Mouse (Mus musculus) kidney, embryonic 16.5 days (tissue): ENCODE data around the gene Bak1. TPM values are rescaled to one million over a fixed set of nuclear protein-coding genes. Genes with fewer than 3 reads are reported as not detected.

Source experiments
- ATAC-seq: fragments of 200-750 bp; cut with Nextera tagmentation; 2 replicates; pipeline ENCODE4 v1.8.0; 2017; ENCODE audit warnings: moderate TSS enrichment; ENCODE audit not compliant: low FRiP score, low TSS enrichment
- H3K27ac ChIP-seq: fragments of 300-500 bp; sonication (generic); 2 replicates; pipeline ENCODE4 v1.5.1; 2014; ENCODE audit warnings: low read length
- H3K27me3 ChIP-seq: fragments of 300-500 bp; sonication (generic); 2 replicates; pipeline ENCODE4 v1.6.1; 2014; ENCODE audit warnings: low read length, control low read depth, mixed read lengths; ENCODE audit not compliant: insufficient read depth
- H3K36me3 ChIP-seq: fragments of 300-500 bp; sonication (generic); 2 replicates; pipeline ENCODE4 v1.6.1; 2014; ENCODE audit warnings: low read length, control low read depth, mixed read lengths; ENCODE audit not compliant: insufficient read depth
- H3K4me1 ChIP-seq: fragments of 300-500 bp; sonication (generic); 2 replicates; pipeline ENCODE4 v1.6.1; 2014; ENCODE audit warnings: low read length, control low read depth, mixed read lengths; ENCODE audit not compliant: insufficient read depth
- H3K4me2 ChIP-seq: fragments of 300-500 bp; sonication (generic); replicated peaks from 2 replicates; pipeline ENCODE4 v1.6.1; 2014; ENCODE audit warnings: low read depth, low read length
- H3K4me3 ChIP-seq: fragments of 300-500 bp; sonication (generic); 2 replicates; pipeline ENCODE4 v1.5.1; 2014; ENCODE audit warnings: mild to moderate bottlenecking, low read length
- H3K9ac ChIP-seq: fragments of 300-500 bp; sonication (generic); replicated peaks from 2 replicates; pipeline ENCODE4 v1.6.1; 2014; ENCODE audit warnings: low read length
- H3K9me3 ChIP-seq: fragments of 300-500 bp; sonication (generic); 2 replicates; pipeline ENCODE4 v1.6.1; 2016; ENCODE audit warnings: low read length, control low read depth
- WGBS: fragments of 180-500 bp; shearing (Covaris S2); extraction: QIAGEN DNeasy Blood & Tissue Kit; methylation state at CpG from one replicate; pipeline ENCODE4 v1.1.7; 2014; 5-methylcytosine and 5-hydroxymethylcytosine counted together
- polyA plus RNA-seq: library from polyadenylated mRNA; unstranded; fragments of >200 nt; fragmentation: Nextera tagmentation; extraction: Ambion mirVana; gene quantifications from 2 replicates; pipeline ENCODE4 v1.2.1, GENCODE M21; 2015

The Bak1 gene
- polyA plus RNA-seq, 1 experiment from 2014 or later, result 7.4 TPM

DNA sequence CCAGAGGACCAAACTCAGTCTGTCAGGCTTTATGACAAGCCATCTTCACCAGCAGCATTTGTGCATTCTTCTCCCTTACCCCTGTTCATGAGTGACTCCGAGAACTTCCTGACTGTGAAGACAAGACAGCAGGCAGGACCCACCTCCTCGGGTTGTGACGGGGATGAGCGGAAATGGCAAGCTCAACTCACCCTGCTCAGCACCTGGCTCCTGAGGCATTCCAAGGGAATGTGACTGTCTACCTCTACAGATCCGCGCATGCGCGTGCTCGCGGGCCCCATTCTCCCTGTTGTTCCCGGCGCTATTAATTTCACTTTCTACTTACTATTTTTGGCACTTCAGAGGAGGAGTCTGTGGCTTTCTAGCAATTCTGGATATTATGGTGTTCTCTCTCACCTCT lies 28.8 kb downstream of the Bak1 start:
- ATAC-seq, result no peak
- Histone ChIP-seq H3K4me2 (0 out of 2 replicates have a peak overlapping the region, but pooled peaks have one; percentile 2), H3K9ac (no peak overlapping the region), H3K27me3 (no peaks in the 10 kb centered on the region), H3K9me3 (peaks cover 5% of the 10 kb centered on the region; the same call in 1 of the 2 replicates), H3K27ac (no peak overlapping the region), H3K4me1 (0 out of 2 replicates have a peak, but pooled peaks cover 1% of the 10 kb centered on the region), H3K36me3 (no peaks in the 10 kb centered on the region), H3K4me3 (no peak overlapping the region)
- 62% methylated on average over 12 of the region's 12 CpGs for WGBS

DNA sequence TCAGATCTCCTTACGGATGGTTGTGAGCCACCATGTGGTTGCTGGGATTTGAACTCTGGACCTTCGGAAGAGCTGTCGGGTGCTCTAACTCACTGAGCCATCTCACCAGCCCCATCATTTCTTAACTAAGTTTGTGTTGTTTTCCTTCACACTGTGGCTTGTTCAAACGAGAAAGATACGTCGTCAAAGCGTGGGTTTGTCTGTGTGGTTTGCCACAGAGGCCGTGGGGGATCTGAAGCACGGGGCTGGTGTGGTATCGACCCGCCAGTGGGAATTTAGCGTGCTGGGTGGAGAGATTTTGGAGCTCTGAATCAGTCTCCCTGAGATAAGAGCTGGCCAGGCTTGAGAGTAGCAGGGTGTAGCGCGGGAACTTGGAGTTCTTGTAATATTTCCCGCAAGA lies 30.5 kb downstream of the Bak1 start:
- Histone ChIP-seq H3K4me1 (0 out of 2 replicates have a peak, but pooled peaks cover 4% of the 10 kb centered on the region), H3K27ac (no peak overlapping the region), H3K4me2 (no peak overlapping the region), H3K9me3 (no peaks in the 10 kb centered on the region), H3K27me3 (no peaks in the 10 kb centered on the region), H3K9ac (no peak overlapping the region), H3K36me3 (no peaks in the 10 kb centered on the region), H3K4me3 (no peak overlapping the region)
- ATAC-seq, result no peak
- WGBS, result 89% methylated on average over 15 of the region's 15 CpGs

DNA sequence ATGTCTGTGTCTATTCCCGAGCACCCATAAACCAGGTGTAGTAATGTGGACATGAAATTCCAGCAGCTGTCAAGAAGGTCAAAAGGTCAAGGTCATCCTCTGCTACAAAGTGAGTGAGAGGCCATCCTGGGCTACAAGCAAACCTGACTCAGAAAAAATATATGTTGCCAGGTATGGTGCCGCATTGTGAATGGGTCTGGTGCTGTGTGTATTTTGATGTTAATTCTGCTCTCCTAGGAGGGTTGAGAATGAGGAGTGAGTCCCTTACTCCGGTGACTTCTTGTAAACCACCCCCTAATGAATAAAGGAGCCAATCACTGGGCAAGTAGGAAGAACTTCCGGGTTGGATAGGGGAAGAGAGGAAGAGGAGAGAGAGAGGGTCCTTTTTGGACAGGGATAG lies 31.1 kb downstream of the Bak1 start:
- Histone ChIP-seq H3K4me1 (0 out of 2 replicates have a peak, but pooled peaks cover 4% of the 10 kb centered on the region), H3K27me3 (no peaks in the 10 kb centered on the region), H3K9ac (no peak overlapping the region), H3K9me3 (no peaks in the 10 kb centered on the region), H3K4me3 (no peak overlapping the region), H3K4me2 (no peak overlapping the region), H3K27ac (no peak overlapping the region), H3K36me3 (no peaks in the 10 kb centered on the region)
- ATAC-seq, result no peak
- WGBS, result 72% methylated on average over 4 of the region's 4 CpGs

DNA sequence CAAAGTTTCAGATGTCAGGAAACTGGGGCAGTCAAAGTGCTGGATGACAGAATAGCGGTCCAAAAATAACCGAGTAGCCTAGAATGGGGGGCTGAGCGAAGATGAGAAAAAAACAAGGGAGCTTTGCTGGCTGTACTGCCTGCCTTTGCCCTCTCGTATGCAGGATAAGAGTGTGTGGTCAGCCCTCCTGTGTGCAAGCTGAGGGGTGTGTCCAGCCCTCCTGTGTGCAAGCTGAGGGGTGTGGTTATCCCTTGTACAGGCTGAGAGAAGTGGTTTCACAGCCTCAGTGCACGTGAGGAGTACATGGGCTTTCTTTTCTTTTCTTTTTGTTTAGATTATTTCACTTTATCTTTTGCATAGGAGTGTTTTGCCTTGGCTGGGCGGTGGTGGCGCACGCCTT lies 33.2 kb downstream of the Bak1 start:
- H3K27ac ChIP-seq, result no peak overlapping the region
- H3K27me3 ChIP-seq, result no peaks in the 10 kb centered on the region
- no peak overlapping the region for H3K4me2 ChIP-seq
- 71% methylated on average over 8 of the region's 8 CpGs for WGBS
- H3K4me3 ChIP-seq, result no peak overlapping the region
- H3K36me3 ChIP-seq, result no peaks in the 10 kb centered on the region
- H3K9ac ChIP-seq, result no peak overlapping the region
- 0 out of 2 replicates have a peak, but pooled peaks cover 4% of the 10 kb centered on the region for H3K4me1 ChIP-seq
- ATAC-seq, result no peak
- no peaks in the 10 kb centered on the region for H3K9me3 ChIP-seq

DNA sequence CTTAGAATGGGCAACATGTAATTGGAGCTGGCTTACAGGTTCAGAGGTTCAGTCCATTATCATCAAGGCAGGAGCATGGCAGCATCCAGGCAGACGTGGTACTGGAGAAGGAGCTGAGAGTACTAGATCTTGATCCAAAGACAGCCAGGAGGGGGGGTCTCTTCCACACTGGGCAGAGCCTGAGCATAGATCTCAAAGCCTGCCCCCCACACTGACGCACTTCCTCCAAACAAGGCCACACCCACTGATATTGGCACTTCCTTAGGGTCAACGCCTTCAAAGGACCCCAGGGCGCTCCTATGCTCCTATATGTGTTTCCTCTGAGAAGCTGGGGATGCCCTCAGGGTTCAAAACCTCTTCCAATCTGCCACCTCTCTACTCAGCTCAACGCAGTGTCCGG lies 33.8 kb downstream of the Bak1 start:
- Histone ChIP-seq H3K36me3 (no peaks in the 10 kb centered on the region), H3K27ac (peak overlapping the region; percentile 18; the same call in 1 of the 2 replicates), H3K4me2 (no peak overlapping the region), H3K4me1 (0 out of 2 replicates have a peak, but pooled peaks cover 4% of the 10 kb centered on the region), H3K9me3 (no peaks in the 10 kb centered on the region), H3K9ac (no peak overlapping the region), H3K27me3 (no peaks in the 10 kb centered on the region), H3K4me3 (no peak overlapping the region)
- 75% methylated on average over 6 of the region's 6 CpGs for WGBS
- ATAC-seq, result no peak

DNA sequence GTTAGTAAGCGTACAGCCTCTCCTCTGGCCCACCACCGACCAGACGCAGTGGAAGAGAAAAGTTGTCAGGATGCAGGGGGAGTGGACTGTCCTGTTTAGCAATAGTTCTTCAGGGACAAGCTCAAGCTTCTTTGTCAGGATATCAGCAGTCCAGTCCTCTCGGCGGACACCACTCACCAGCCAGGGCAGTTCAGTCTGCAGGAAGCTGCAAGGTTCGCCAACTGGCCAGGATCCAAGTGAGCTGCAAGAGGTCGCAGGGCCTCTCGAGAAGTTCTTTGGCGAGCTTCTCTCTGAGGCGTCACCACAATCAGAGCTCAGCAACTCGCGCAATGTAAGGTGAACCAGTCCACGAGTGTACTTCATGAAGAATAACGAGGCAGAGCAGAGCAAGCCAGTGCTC lies 34.4 kb downstream of the Bak1 start:
- Histone ChIP-seq H3K4me3 (no peak overlapping the region), H3K36me3 (no peaks in the 10 kb centered on the region), H3K4me2 (no peak overlapping the region), H3K9me3 (no peaks in the 10 kb centered on the region), H3K27me3 (no peaks in the 10 kb centered on the region), H3K27ac (0 out of 2 replicates have a peak overlapping the region, but pooled peaks have one; percentile 13), H3K9ac (no peak overlapping the region), H3K4me1 (0 out of 2 replicates have a peak, but pooled peaks cover 4% of the 10 kb centered on the region)
- 0 out of 2 replicates have a peak, but pooled peaks have one; percentile 12 for ATAC-seq
- 51% methylated on average over 14 of the region's 14 CpGs for whole genome bisulfite sequencing

DNA sequence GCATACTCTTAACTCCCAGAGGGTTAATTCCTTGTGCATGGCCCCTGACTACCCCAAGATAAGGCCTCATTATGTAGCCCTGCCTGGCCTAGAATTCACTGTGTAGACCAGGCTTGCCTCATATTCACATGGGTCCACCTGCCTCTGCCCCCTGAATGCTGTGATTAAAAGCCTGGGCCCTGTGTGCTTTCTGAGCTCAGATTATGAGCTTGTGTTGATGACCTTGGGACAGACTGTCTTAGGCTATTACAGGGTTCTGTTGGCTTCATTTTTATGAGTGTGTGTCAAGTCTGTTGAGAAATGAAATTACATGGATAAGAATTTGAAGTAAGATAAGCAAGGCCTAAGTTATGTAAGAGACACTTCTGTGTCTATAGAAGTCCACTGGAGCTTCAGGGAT lies 38.3 kb downstream of the Bak1 start:
- 0 out of 2 replicates have a peak, but pooled peaks cover 4% of the 10 kb centered on the region for H3K4me1 ChIP-seq
- no peak overlapping the region for H3K4me3 ChIP-seq
- H3K27ac ChIP-seq, result no peak overlapping the region
- H3K4me2 ChIP-seq, result no peak overlapping the region
- no peak overlapping the region for H3K9ac ChIP-seq
- H3K9me3 ChIP-seq, result no peaks in the 10 kb centered on the region
- no peak for ATAC-seq
- H3K36me3 ChIP-seq, result no peaks in the 10 kb centered on the region
- no peaks in the 10 kb centered on the region for H3K27me3 ChIP-seq

DNA sequence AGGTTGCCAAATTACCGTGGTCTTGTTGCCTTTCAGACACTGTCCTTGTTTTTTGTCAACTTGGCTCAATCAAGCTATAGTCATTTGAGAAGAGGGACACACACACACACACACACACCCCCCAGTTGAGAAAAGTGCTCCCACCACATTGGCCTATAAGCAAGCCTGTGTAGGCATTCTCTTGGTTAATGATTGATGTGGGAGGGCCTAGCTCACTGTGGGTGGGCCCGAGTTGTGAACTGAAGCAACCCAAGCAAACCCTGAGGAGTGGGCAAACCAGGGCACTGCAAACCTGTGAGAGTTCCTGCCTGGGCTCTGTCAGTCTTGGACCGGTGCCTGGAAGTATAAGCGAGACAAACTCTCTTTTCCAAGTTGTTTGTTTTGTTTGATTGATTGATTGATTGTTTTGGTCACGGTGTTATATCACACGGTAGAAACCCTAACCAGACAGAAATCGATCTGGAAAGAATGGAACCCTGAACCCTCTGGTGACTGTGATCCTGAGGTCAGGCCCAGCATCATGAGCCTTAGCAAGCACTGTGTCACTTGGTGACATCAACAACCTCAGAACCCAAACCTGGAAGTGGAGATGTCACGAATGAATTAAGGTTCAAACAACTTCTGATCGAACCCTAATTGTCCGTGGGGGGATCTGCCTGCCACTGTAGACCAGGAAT lies 43.2 kb downstream of the Bak1 start:
- Histone ChIP-seq H3K4me3 (no peak overlapping the region), H3K4me1 (no peaks in the 10 kb centered on the region), H3K4me2 (no peak overlapping the region), H3K27ac (no peak overlapping the region), H3K9ac (no peak overlapping the region), H3K27me3 (no peaks in the 10 kb centered on the region), H3K9me3 (no peaks in the 10 kb centered on the region), H3K36me3 (peaks cover 4% of the 10 kb centered on the region; the same call in 1 of the 2 replicates)
- no peak for ATAC-seq
- WGBS, result 57% methylated on average over 10 of the region's 10 CpGs

DNA sequence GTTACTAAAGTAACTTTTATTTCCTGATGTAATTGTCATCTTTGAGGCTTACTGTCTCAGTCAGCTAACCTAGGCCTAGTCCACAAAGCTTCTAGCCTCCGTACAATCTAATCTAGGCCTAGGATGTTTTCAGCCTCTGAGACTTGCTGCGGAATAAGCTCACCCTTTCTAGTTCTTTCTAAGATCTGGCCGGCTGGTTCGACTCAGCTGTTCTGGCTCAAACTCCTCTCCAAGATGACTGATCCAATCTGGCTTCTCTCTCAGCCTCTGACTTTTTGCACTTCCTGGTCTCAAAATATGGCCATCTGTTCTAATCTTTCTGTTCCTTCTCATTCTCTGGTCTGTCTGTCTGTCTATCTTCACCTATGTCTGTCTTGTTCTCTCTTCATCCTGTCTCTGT lies 45.4 kb downstream of the Bak1 start:
- WGBS, result 85% methylated on average over 4 of the region's 4 CpGs
- no peaks in the 10 kb centered on the region for H3K4me1 ChIP-seq
- no peaks in the 10 kb centered on the region for H3K9me3 ChIP-seq
- peaks cover 12% of the 10 kb centered on the region for H3K36me3 ChIP-seq
- no peaks in the 10 kb centered on the region for H3K27me3 ChIP-seq
- H3K27ac ChIP-seq, result no peak overlapping the region
- H3K9ac ChIP-seq, result no peak overlapping the region
- no peak overlapping the region for H3K4me2 ChIP-seq
- ATAC-seq, result no peak
- H3K4me3 ChIP-seq, result no peak overlapping the region

DNA sequence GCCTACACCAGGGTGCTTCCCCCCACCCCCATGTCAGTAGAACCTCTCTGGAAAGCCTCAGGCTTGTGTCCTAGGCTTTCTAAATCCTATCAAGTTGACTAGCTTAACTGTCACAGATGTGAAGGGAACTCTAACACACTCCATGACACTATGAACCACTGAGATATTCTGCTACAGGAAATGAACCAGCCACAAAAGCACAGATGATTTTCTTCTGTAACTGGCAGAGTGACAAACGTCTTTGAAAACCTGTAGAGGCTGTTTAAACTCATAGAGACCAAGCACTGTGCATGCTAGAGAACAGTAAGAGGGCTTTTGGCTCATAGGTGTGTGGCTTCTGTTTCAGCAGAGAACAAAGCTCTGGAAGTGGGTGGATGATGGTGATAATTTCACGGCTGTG lies 47.8 kb downstream of the Bak1 start:
- Histone ChIP-seq H3K36me3 (peaks cover 31% of the 10 kb centered on the region), H3K4me3 (no peak overlapping the region), H3K4me2 (no peak overlapping the region), H3K4me1 (no peaks in the 10 kb centered on the region), H3K27me3 (no peaks in the 10 kb centered on the region), H3K27ac (no peak overlapping the region), H3K9me3 (no peaks in the 10 kb centered on the region), H3K9ac (no peak overlapping the region)
- ATAC-seq, result no peak
- 76% methylated on average over 2 of the region's 2 CpGs for WGBS
